Mouse (Mus musculus) urinary bladder, adult 18-20 months (tissue): ENCODE results near the gene Prex1.
A peak's percentile ranks its signal among the peaks of the same experiment; 100 is the strongest.

Experiments used
- DNase-seq, 2 experiments: peaks; one replicate each; pipeline ENCODE4 v3.0.0; 2022; ENCODE audit warnings: low spot score in 2 of 2, mixed read lengths in 2 of 2

Prex1 gene

GRCm38 (mm10) chr2:166686917-166687316 lies 26.7 kb downstream of the Prex1 start:
- no peak for DNase-seq

- DNase-seq: no peak
These were observed 27.8 kb downstream of the Prex1 start for GRCm38 (mm10) chr2:166685824-166686223.

GRCm38 (mm10) chr2:166683885-166684544 lies 29.6 kb downstream of the Prex1 start:
- DNase-seq: peak in 1 of 2 experiments; percentile 14

- no peak for DNase-seq
These were observed 30.8 kb downstream of the Prex1 start for GRCm38 (mm10) chr2:166682866-166683265.

GRCm38 (mm10) chr2:166678959-166679759 lies 34.5 kb downstream of the Prex1 start:
- no peak for DNase-seq

GRCm38 (mm10) chr2:166676933-166677332 lies 36.7 kb downstream of the Prex1 start:
- DNase-seq: no peak

- DNase-seq: no peak
These were observed 37.1 kb downstream of the Prex1 start for GRCm38 (mm10) chr2:166676498-166676897.

- no peak for DNase-seq
These were observed 37.8 kb downstream of the Prex1 start for GRCm38 (mm10) chr2:166675588-166676444.

- no peak for DNase-seq
These were observed 38.9 kb downstream of the Prex1 start for GRCm38 (mm10) chr2:166674693-166675092.

- no peak for DNase-seq
These were observed 39.7 kb downstream of the Prex1 start for GRCm38 (mm10) chr2:166673951-166674350.

GRCm38 (mm10) chr2:166672171-166672965 lies 41.3 kb downstream of the Prex1 start:
- no peak for DNase-seq

- no peak for DNase-seq
These were observed 42.0 kb downstream of the Prex1 start for GRCm38 (mm10) chr2:166671614-166672013.

- DNase-seq: no peak
These were observed 42.6 kb downstream of the Prex1 start for GRCm38 (mm10) chr2:166671019-166671418.

GRCm38 (mm10) chr2:166669922-166670321 lies 43.7 kb downstream of the Prex1 start:
- no peak for DNase-seq

GRCm38 (mm10) chr2:166667790-166668695 lies 45.6 kb downstream of the Prex1 start:
- no peak for DNase-seq

GRCm38 (mm10) chr2:166666175-166666574 lies 47.5 kb downstream of the Prex1 start:
- no peak for DNase-seq

GRCm38 (mm10) chr2:166665244-166665922 lies 48.2 kb downstream of the Prex1 start:
- DNase-seq: no peak

GRCm38 (mm10) chr2:166664506-166664905 lies 49.1 kb downstream of the Prex1 start:
- no peak for DNase-seq

- DNase-seq: no peak
These were observed 50.2 kb downstream of the Prex1 start for GRCm38 (mm10) chr2:166663250-166663961.
